Mouse (Mus musculus): ENCODE measurements at regions not wholly inside any gene's neighbourhood (a gene's known extent, or its start where the extent isn't known, plus 50 kb on each side); places are given as distances from the start of the nearest gene placed in this dataset.

- H3K27ac ChIP-seq (replicated peaks in 1 of 2; ENCODE audit: control insufficient read depth in 1 of 2, insufficient read depth in 1 of 2, low read depth in 2 of 2, low read length in 2 of 2) = no peak overlapping the region
- no peak overlapping the region for H3K9ac ChIP-seq (ENCODE audit: low read length)
- H3K27me3 ChIP-seq (ENCODE audit: control insufficient read depth, insufficient read depth, low read length) = no peaks in the 10 kb centered on the region
- no peak for ATAC-seq (ENCODE audit: insufficient number of reproducible peaks, insufficient read depth, low FRiP score, low read depth)
- no peaks in the 10 kb centered on the region for H3K36me3 ChIP-seq (ENCODE audit: control insufficient read depth, insufficient read depth, low read length)
- WGBS = 68% methylated on average over 7 of the region's 7 CpGs
- H3K4me1 ChIP-seq (ENCODE audit: control insufficient read depth in 2 of 2, insufficient read depth in 2 of 2, low read length in 2 of 2) = peaks cover 0 to 10% of the 10 kb centered on the region in 2 experiments; a peak in 3 of 4 replicates
- no peaks in the 10 kb centered on the region for H3K9me3 ChIP-seq (ENCODE audit: control insufficient read depth, low read length)
- H3K4me2 ChIP-seq (ENCODE audit: low read length) = no peak overlapping the region
- H3K4me3 ChIP-seq (ENCODE audit: control insufficient read depth in 1 of 2, insufficient read depth in 1 of 2, low read depth in 1 of 2, low read length in 2 of 2) = no peak overlapping the region
Observed at GRCm38 (mm10) chr16:31577347-31577746, 85.9 kb upstream of the Dlg1 start.

- Histone ChIP-seq H3K27me3 (ENCODE audit: control insufficient read depth, insufficient read depth, low read length) (no peaks in the 10 kb centered on the region), H3K4me3 (ENCODE audit: control insufficient read depth in 1 of 2, insufficient read depth in 1 of 2, low read depth in 1 of 2, low read length in 2 of 2) (no peak overlapping the region), H3K4me2 (ENCODE audit: low read length) (no peak overlapping the region), H3K9ac (ENCODE audit: low read length) (no peak overlapping the region), H3K9me3 (ENCODE audit: control insufficient read depth, low read length) (no peaks in the 10 kb centered on the region), H3K27ac (replicated peaks in 1 of 2; ENCODE audit: control insufficient read depth in 1 of 2, insufficient read depth in 1 of 2, low read depth in 2 of 2, low read length in 2 of 2) (no peak overlapping the region), H3K36me3 (ENCODE audit: control insufficient read depth, insufficient read depth, low read length) (no peaks in the 10 kb centered on the region), H3K4me1 (ENCODE audit: control insufficient read depth in 2 of 2, insufficient read depth in 2 of 2, low read length in 2 of 2) (peaks cover 0 to 13% of the 10 kb centered on the region in 2 experiments; a peak in 3 of 4 replicates)
- no peak for ATAC-seq (ENCODE audit: insufficient number of reproducible peaks, insufficient read depth, low FRiP score, low read depth)
- 85% methylated on average over 3 of the region's 3 CpGs for WGBS
Observed at GRCm38 (mm10) chr16:31579318-31579717, 83.9 kb upstream of the Dlg1 start.

DNA sequence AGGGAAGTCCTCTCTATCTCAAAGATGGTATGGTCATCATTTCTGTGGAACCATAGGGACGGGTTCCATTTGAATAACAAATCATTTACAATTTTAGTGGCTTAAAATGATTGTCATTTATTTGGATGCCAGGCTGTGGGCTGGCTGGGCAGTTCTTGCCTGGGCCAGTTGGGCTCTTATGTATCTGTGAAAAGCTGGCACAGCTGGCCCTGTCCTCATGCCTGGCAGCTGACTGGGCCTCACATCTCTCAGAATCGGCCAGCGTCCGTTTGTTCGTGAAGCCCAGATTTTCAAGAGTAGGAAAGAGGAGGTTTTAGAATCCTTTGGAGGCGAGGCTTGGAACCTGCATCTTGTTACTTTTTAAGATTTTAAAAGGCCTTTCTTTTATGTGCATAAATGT is 82.5 kb upstream of the Dlg1 start:
- 90% methylated on average over 6 of the region's 6 CpGs for WGBS
- no peak overlapping the region for H3K27ac ChIP-seq (replicated peaks in 1 of 2; ENCODE audit: control insufficient read depth in 1 of 2, insufficient read depth in 1 of 2, low read depth in 2 of 2, low read length in 2 of 2)
- H3K4me1 ChIP-seq (ENCODE audit: control insufficient read depth in 2 of 2, insufficient read depth in 2 of 2, low read length in 2 of 2) = peaks cover 0 to 8% of the 10 kb centered on the region in 2 experiments; a peak in 2 of 4 replicates
- no peak overlapping the region for H3K4me3 ChIP-seq (ENCODE audit: control insufficient read depth in 1 of 2, insufficient read depth in 1 of 2, low read depth in 1 of 2, low read length in 2 of 2)
- H3K27me3 ChIP-seq (ENCODE audit: control insufficient read depth, insufficient read depth, low read length) = no peaks in the 10 kb centered on the region
- H3K9ac ChIP-seq (ENCODE audit: low read length) = no peak overlapping the region
- no peak for ATAC-seq (ENCODE audit: insufficient number of reproducible peaks, insufficient read depth, low FRiP score, low read depth)
- no peaks in the 10 kb centered on the region for H3K36me3 ChIP-seq (ENCODE audit: control insufficient read depth, insufficient read depth, low read length)
- no peak overlapping the region for H3K4me2 ChIP-seq (ENCODE audit: low read length)
- H3K9me3 ChIP-seq (ENCODE audit: control insufficient read depth, low read length) = no peaks in the 10 kb centered on the region

DNA sequence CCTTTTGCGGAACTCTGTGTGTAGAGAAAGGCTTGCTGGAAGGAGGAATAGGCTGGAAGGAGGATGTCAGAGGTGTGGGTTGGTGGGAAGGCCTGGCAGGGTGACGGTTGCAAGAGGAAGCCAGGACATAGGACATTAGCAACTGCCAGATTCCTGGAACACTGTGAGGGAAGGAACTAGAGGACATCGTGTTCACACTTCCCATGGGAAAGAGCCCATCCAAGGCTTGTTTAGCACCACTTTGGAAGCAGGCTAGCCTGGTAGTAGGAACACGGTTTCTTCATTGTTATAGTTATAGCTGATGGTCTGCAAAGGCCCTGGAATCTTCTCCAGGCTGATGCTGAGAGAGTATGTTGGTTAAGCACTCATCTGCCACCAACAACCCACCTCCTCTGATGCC is 80.4 kb upstream of the Dlg1 start:
- H3K27ac ChIP-seq (replicated peaks in 1 of 2; ENCODE audit: control insufficient read depth in 1 of 2, insufficient read depth in 1 of 2, low read depth in 2 of 2, low read length in 2 of 2) = no peak overlapping the region
- WGBS = 75% methylated on average over 4 of the region's 4 CpGs

GRCm38 (mm10) chr16:31583627-31584026 is 79.6 kb upstream of the Dlg1 start:
- no peaks in the 10 kb centered on the region for H3K27me3 ChIP-seq (ENCODE audit: control insufficient read depth, insufficient read depth, low read length)
- H3K4me3 ChIP-seq (ENCODE audit: control insufficient read depth in 1 of 2, insufficient read depth in 1 of 2, low read depth in 1 of 2, low read length in 2 of 2) = no peak overlapping the region
- 0 out of 4 replicates have a peak, but pooled peaks cover 0 to 3% of the 10 kb centered on the region in 2 experiments for H3K4me1 ChIP-seq (ENCODE audit: control insufficient read depth in 2 of 2, insufficient read depth in 2 of 2, low read length in 2 of 2)
- no peaks in the 10 kb centered on the region for H3K9me3 ChIP-seq (ENCODE audit: control insufficient read depth, low read length)
- H3K4me2 ChIP-seq (ENCODE audit: low read length) = no peak overlapping the region
- 87% methylated on average over 2 of the region's 2 CpGs for WGBS
- H3K27ac ChIP-seq (replicated peaks in 1 of 2; ENCODE audit: control insufficient read depth in 1 of 2, insufficient read depth in 1 of 2, low read depth in 2 of 2, low read length in 2 of 2) = no peak overlapping the region
- H3K9ac ChIP-seq (ENCODE audit: low read length) = no peak overlapping the region
- ATAC-seq (ENCODE audit: insufficient number of reproducible peaks, insufficient read depth, low FRiP score, low read depth) = no peak
- no peaks in the 10 kb centered on the region for H3K36me3 ChIP-seq (ENCODE audit: control insufficient read depth, insufficient read depth, low read length)

More for the DNA sequence above, 80.4 kb upstream of the Dlg1 start:
- no peak overlapping the region for H3K9ac ChIP-seq (ENCODE audit: low read length)
- no peaks in the 10 kb centered on the region for H3K9me3 ChIP-seq (ENCODE audit: control insufficient read depth, low read length)
- H3K4me2 ChIP-seq (ENCODE audit: low read length) = no peak overlapping the region
- no peaks in the 10 kb centered on the region for H3K27me3 ChIP-seq (ENCODE audit: control insufficient read depth, insufficient read depth, low read length)
- H3K4me3 ChIP-seq (ENCODE audit: control insufficient read depth in 1 of 2, insufficient read depth in 1 of 2, low read depth in 1 of 2, low read length in 2 of 2) = no peak overlapping the region
- 0 out of 4 replicates have a peak, but pooled peaks cover 0 to 3% of the 10 kb centered on the region in 2 experiments for H3K4me1 ChIP-seq (ENCODE audit: control insufficient read depth in 2 of 2, insufficient read depth in 2 of 2, low read length in 2 of 2)
- no peaks in the 10 kb centered on the region for H3K36me3 ChIP-seq (ENCODE audit: control insufficient read depth, insufficient read depth, low read length)
- ATAC-seq (ENCODE audit: insufficient number of reproducible peaks, insufficient read depth, low FRiP score, low read depth) = no peak

DNA sequence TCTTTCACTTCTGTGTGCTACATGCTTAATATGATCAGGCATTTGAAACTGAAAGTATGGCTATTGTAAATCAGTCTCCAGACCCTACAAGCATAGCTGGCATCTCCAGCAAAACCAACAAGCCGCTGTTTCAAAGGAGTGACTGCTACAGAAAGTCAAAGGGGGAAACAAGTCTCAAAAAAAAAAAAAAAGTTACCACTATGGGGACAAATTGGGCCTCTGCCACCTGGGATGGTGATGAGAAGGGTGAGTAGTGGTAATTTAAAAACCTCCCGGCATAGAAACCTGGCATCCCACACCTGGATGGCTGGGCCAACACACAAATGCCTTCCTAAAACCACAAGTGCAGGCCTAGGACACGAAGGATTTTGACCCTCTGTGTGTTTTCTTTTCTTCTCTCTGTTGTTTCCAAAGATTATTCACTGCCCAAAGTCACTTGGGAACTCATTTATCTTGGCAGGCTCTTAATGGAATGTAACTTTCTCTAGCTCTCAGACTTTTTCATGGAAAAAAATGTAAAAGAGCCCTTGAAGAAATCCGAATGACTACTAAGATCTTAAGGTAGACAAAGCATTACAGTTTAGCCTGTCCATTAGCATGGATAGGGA is 78.9 kb upstream of the Dlg1 start:
- no peak for ATAC-seq (ENCODE audit: insufficient number of reproducible peaks, insufficient read depth, low FRiP score, low read depth)
- Histone ChIP-seq H3K4me1 (ENCODE audit: control insufficient read depth in 2 of 2, insufficient read depth in 2 of 2, low read length in 2 of 2) (peaks cover under 1 to 4% of the 10 kb centered on the region in 2 experiments; a peak in 2 of 4 replicates), H3K27me3 (ENCODE audit: control insufficient read depth, insufficient read depth, low read length) (no peaks in the 10 kb centered on the region), H3K36me3 (ENCODE audit: control insufficient read depth, insufficient read depth, low read length) (no peaks in the 10 kb centered on the region), H3K27ac (replicated peaks in 1 of 2; ENCODE audit: control insufficient read depth in 1 of 2, insufficient read depth in 1 of 2, low read depth in 2 of 2, low read length in 2 of 2) (no peak overlapping the region), H3K4me3 (ENCODE audit: control insufficient read depth in 1 of 2, insufficient read depth in 1 of 2, low read depth in 1 of 2, low read length in 2 of 2) (no peak overlapping the region), H3K9me3 (ENCODE audit: control insufficient read depth, low read length) (no peaks in the 10 kb centered on the region), H3K4me2 (ENCODE audit: low read length) (no peak overlapping the region), H3K9ac (ENCODE audit: low read length) (no peak overlapping the region)
- WGBS = 62% methylated on average over 4 of the region's 4 CpGs

DNA sequence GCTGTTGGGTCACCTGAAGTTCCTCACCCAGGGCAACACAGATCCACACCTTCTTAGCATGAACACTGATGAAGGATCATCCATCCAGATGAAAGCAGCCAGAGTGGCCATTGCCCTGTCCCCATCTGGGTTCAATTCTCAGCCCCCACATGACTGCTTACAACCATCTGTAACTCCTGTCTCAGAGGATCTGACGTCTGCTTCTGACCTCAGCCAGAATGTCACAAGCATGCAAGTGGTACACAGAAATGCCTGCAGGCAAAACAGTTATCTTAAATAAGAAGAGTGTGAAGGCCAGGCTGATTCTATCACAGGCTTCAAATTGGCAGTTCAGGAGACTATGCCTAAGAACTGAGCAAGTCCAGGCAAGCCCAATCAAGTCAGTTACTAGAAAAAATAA is 76.2 kb upstream of the Dlg1 start:
- no peaks in the 10 kb centered on the region for H3K36me3 ChIP-seq (ENCODE audit: control insufficient read depth, insufficient read depth, low read length)
- no peak overlapping the region for H3K4me3 ChIP-seq (ENCODE audit: control insufficient read depth in 1 of 2, insufficient read depth in 1 of 2, low read depth in 1 of 2, low read length in 2 of 2)
- no peak overlapping the region for H3K9ac ChIP-seq (ENCODE audit: low read length)
- peaks cover 11 to 13% of the 10 kb centered on the region in 2 experiments for H3K4me1 ChIP-seq (ENCODE audit: control insufficient read depth in 2 of 2, insufficient read depth in 2 of 2, low read length in 2 of 2)
- no peaks in the 10 kb centered on the region for H3K27me3 ChIP-seq (ENCODE audit: control insufficient read depth, insufficient read depth, low read length)
- no peak for ATAC-seq (ENCODE audit: insufficient number of reproducible peaks, insufficient read depth, low FRiP score, low read depth)
- H3K27ac ChIP-seq (replicated peaks in 1 of 2; ENCODE audit: control insufficient read depth in 1 of 2, insufficient read depth in 1 of 2, low read depth in 2 of 2, low read length in 2 of 2) = no peak overlapping the region
- WGBS = 13% methylated on average over 1 of the region's 1 CpGs
- no peaks in the 10 kb centered on the region for H3K9me3 ChIP-seq (ENCODE audit: control insufficient read depth, low read length)
- H3K4me2 ChIP-seq (ENCODE audit: low read length) = no peak overlapping the region

GRCm38 (mm10) chr16:31589576-31589975 is 73.7 kb upstream of the Dlg1 start:
- WGBS = 38% methylated on average over 6 of the region's 6 CpGs
- H3K27ac ChIP-seq (replicated peaks in 1 of 2; ENCODE audit: control insufficient read depth in 1 of 2, insufficient read depth in 1 of 2, low read depth in 2 of 2, low read length in 2 of 2) = peak overlapping the region; percentile 37 to 58; a peak in 3 of 4 replicates

More at GRCm38 (mm10) chr16:31589576-31589975, 73.7 kb upstream of the Dlg1 start:
- Histone ChIP-seq H3K4me3 (ENCODE audit: control insufficient read depth in 1 of 2, insufficient read depth in 1 of 2, low read depth in 1 of 2, low read length in 2 of 2) (no peak overlapping the region), H3K4me2 (ENCODE audit: low read length) (no peak overlapping the region), H3K27me3 (ENCODE audit: control insufficient read depth, insufficient read depth, low read length) (no peaks in the 10 kb centered on the region), H3K4me1 (ENCODE audit: control insufficient read depth in 2 of 2, insufficient read depth in 2 of 2, low read length in 2 of 2) (peaks cover 27 to 30% of the 10 kb centered on the region in 2 experiments), H3K9ac (ENCODE audit: low read length) (no peak overlapping the region), H3K9me3 (ENCODE audit: control insufficient read depth, low read length) (no peaks in the 10 kb centered on the region), H3K36me3 (ENCODE audit: control insufficient read depth, insufficient read depth, low read length) (no peaks in the 10 kb centered on the region)
- ATAC-seq (ENCODE audit: insufficient number of reproducible peaks, insufficient read depth, low FRiP score, low read depth) = no peak
